ENCODE assay signal across 9 mouse cellular contexts in the genomic region with DNA sequence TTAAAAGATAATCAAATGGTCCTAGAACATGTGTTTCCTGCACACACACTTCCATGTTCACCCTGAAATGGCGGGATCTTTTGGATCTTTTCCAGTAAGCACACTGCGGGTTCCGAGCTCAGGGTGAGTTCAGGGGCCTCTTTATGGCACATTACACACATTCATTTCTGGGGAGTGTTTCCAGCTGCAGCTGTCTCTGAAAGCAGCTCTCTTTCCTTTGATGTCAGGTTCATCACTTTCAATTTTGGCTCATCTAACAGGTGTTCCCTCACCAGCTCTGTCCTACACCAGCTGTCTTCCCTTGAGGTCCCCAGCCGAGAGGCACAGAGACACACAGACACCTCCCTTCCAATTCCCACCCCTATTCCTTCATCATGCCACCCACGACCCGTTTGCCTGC.
DNase-seq lines count a peak whose midpoint lies in the region; ATAC-seq and TF ChIP-seq lines count a peak whose summit lies in the region.
"Had no signal": no experiment of that assay in that cellular context is flagged by ENCODE, and none has a peak within 500 bp of the region (broad histone marks: within the 10 kb centered on the region; RNA-seq: fewer than 3 reads in every experiment).

No protein-coding gene starts in this region.

- 0 out of 2 replicates have a peak overlapping the region, but pooled peaks have one; percentile 65 for H3K9ac ChIP-seq in heart, embryonic 14.5 days (ENCODE audit: low read length)
- no peak overlapping the region for H3K9ac ChIP-seq in embryonic facial prominence, embryonic 12.5 days
- H3K9ac ChIP-seq in liver, embryonic 12.5 days: no peak overlapping the region
- no peak overlapping the region for H3K9ac ChIP-seq in neural tube, embryonic 15.5 days (replicated peaks)

- H3K27me3 ChIP-seq in heart, embryonic 14.5 days (ENCODE audit: control insufficient read depth, insufficient read depth, low read length): no peaks in the 10 kb centered on the region
- H3K27me3 ChIP-seq in embryonic facial prominence, embryonic 12.5 days: no peaks in the 10 kb centered on the region
- H3K27me3 ChIP-seq in liver, embryonic 12.5 days (replicated peaks): no peaks in the 10 kb centered on the region
- no peaks in the 10 kb centered on the region for H3K27me3 ChIP-seq in neural tube, embryonic 15.5 days (replicated peaks)

- WGBS in heart, embryonic 14.5 days: 51% methylated on average over 6 of the region's 6 CpGs
- 60% methylated on average over 6 of the region's 6 CpGs for WGBS in embryonic facial prominence, embryonic 12.5 days
- 70% methylated on average over 6 of the region's 6 CpGs for WGBS in liver, embryonic 12.5 days (ENCODE audit: insufficient replicate concordance)
- whole genome bisulfite sequencing in neural tube, embryonic 15.5 days: 26% methylated on average over 6 of the region's 6 CpGs

- no peak for TF ChIP-seq CTCF in layer of hippocampus, adult 2 months (conservative IDR thresholded peaks at IDR 0.05)

- no peak overlapping the region for H3K4me2 ChIP-seq in heart, embryonic 14.5 days (ENCODE audit: low read length)
- H3K4me2 ChIP-seq in embryonic facial prominence, embryonic 12.5 days (replicated peaks): no peak overlapping the region
- no peak overlapping the region for H3K4me2 ChIP-seq in liver, embryonic 12.5 days
- H3K4me2 ChIP-seq in neural tube, embryonic 15.5 days: no peak overlapping the region

- peak overlapping the region; percentile 30 to 67; a peak in 3 of 4 replicates for H3K27ac ChIP-seq in heart, embryonic 14.5 days (replicated peaks in 1 of 2; ENCODE audit: control insufficient read depth in 1 of 2, insufficient read depth in 1 of 2, low read depth in 2 of 2, low read length in 2 of 2)
- peak overlapping the region; percentile 80 for H3K27ac ChIP-seq in embryonic facial prominence, embryonic 12.5 days
- H3K27ac ChIP-seq in liver, embryonic 12.5 days: peak overlapping the region; percentile 72
- H3K27ac ChIP-seq in layer of hippocampus, adult 2 months: no peak overlapping the region
- no peak overlapping the region for H3K27ac ChIP-seq in neural tube, embryonic 15.5 days (replicated peaks)

- no peaks in the 10 kb centered on the region for H3K9me3 ChIP-seq in heart, embryonic 14.5 days (ENCODE audit: control insufficient read depth, low read length)
- H3K9me3 ChIP-seq in embryonic facial prominence, embryonic 12.5 days: no peaks in the 10 kb centered on the region
- H3K9me3 ChIP-seq in liver, embryonic 12.5 days (replicated peaks): no peaks in the 10 kb centered on the region
- no peaks in the 10 kb centered on the region for H3K9me3 ChIP-seq in neural tube, embryonic 15.5 days (replicated peaks)

- no peak for DNase-seq in heart, adult 8-10 months (ENCODE audit: low spot score)
- DNase-seq in CD4-positive, CD25-positive, alpha-beta regulatory T cell, adult 2 months (ENCODE audit: low read depth, low spot score): peak; percentile 50
- DNase-seq in layer of hippocampus, adult 2 months (ENCODE audit: low spot score in 2 of 2): no peak
- DNase-seq in embryo, embryonic 11 days: no peak
- DNase-seq: kidney, postnatal 25 days had no signal

- H3K36me3 ChIP-seq in heart, embryonic 14.5 days (ENCODE audit: control insufficient read depth, insufficient read depth, low read length): no peaks in the 10 kb centered on the region
- no peaks in the 10 kb centered on the region for H3K36me3 ChIP-seq in embryonic facial prominence, embryonic 12.5 days
- H3K36me3 ChIP-seq in liver, embryonic 12.5 days: no peaks in the 10 kb centered on the region
- H3K36me3 ChIP-seq in neural tube, embryonic 15.5 days: no peaks in the 10 kb centered on the region

- no peak overlapping the region for H3K4me3 ChIP-seq in heart, embryonic 14.5 days (ENCODE audit: control insufficient read depth in 1 of 2, insufficient read depth in 1 of 2, low read depth in 1 of 2, low read length in 2 of 2)
- H3K4me3 ChIP-seq in embryonic facial prominence, embryonic 12.5 days: no peak overlapping the region
- H3K4me3 ChIP-seq in liver, embryonic 12.5 days: no peak overlapping the region
- no peak overlapping the region for H3K4me3 ChIP-seq in layer of hippocampus, adult 2 months
- H3K4me3 ChIP-seq in neural tube, embryonic 15.5 days (replicated peaks): no peak overlapping the region

- peaks cover 32 to 56% of the 10 kb centered on the region in 2 experiments for H3K4me1 ChIP-seq in heart, embryonic 14.5 days (ENCODE audit: control insufficient read depth in 2 of 2, insufficient read depth in 2 of 2, low read length in 2 of 2)
- peaks cover 36% of the 10 kb centered on the region for H3K4me1 ChIP-seq in embryonic facial prominence, embryonic 12.5 days
- H3K4me1 ChIP-seq in liver, embryonic 12.5 days: peaks cover 29% of the 10 kb centered on the region
- peaks cover 13% of the 10 kb centered on the region; the same call in 1 of the 2 replicates for H3K4me1 ChIP-seq in neural tube, embryonic 15.5 days

- no peak for ATAC-seq in heart, embryonic 14.5 days (ENCODE audit: insufficient number of reproducible peaks, insufficient read depth, low FRiP score, low read depth)
- ATAC-seq in embryonic facial prominence, embryonic 12.5 days (ENCODE audit: insufficient number of reproducible peaks, insufficient read depth, low FRiP score, low TSS enrichment): 0 out of 2 replicates have a peak, but pooled peaks have one; percentile 25
- ATAC-seq in liver, embryonic 12.5 days: no peak
- no peak for ATAC-seq in neural tube, embryonic 15.5 days (ENCODE audit: low FRiP score)

Comparison
In these comparisons a context has a peak if more than half of its experiments do, and no peak if none do; other contexts are left out.
1. H3K27ac ChIP-seq: peak in heart, embryonic 14.5 days (2 of 2), embryonic facial prominence, embryonic 12.5 days (single experiment) and liver, embryonic 12.5 days (single experiment); none in layer of hippocampus, adult 2 months (single experiment) and neural tube, embryonic 15.5 days (single experiment).